Mouse (Mus musculus): Measurements from ENCODE around the gene Pax7. TPM values are rescaled to one million over a fixed set of nuclear protein-coding genes. Genes with fewer than 3 reads are reported as not detected.

Gene Pax7
- polyA plus RNA-seq, 1 experiment from 2014 or later: 0.73 TPM

GRCm38 (mm10) chr4:139828283-139828678 lies 5.0 kb downstream of the Pax7 start:
- 4% methylated on average over 37 of the region's 37 CpGs for WGBS
- no peak overlapping the region for H3K9ac ChIP-seq (ENCODE audit: low read length)
- H3K27me3 ChIP-seq (ENCODE audit: control insufficient read depth, insufficient read depth, low read length): peaks cover 99% of the 10 kb centered on the region
- H3K36me3 ChIP-seq (ENCODE audit: control insufficient read depth, insufficient read depth, low read length): no peaks in the 10 kb centered on the region
- DNase-seq (ENCODE audit: low spot score) (no peak), ATAC-seq (replicated peaks; ENCODE audit: low FRiP score) (no peak)
- H3K9me3 ChIP-seq (ENCODE audit: control insufficient read depth, low read length): no peaks in the 10 kb centered on the region
- no peak overlapping the region for H3K4me3 ChIP-seq (ENCODE audit: low read depth, low read length)
- H3K4me1 ChIP-seq (replicated peaks; ENCODE audit: control insufficient read depth, insufficient read depth, low read length): peaks cover 42% of the 10 kb centered on the region
- 0 out of 2 replicates have a peak overlapping the region, but pooled peaks have one; percentile 2 for H3K4me2 ChIP-seq (ENCODE audit: low read depth, low read length, severe bottlenecking)
- no peak overlapping the region for H3K27ac ChIP-seq (ENCODE audit: low read depth, low read length)

- H3K9ac ChIP-seq (ENCODE audit: low read length): no peak overlapping the region
- no peaks in the 10 kb centered on the region for H3K36me3 ChIP-seq (ENCODE audit: control insufficient read depth, insufficient read depth, low read length)
- no peak overlapping the region for H3K27ac ChIP-seq (ENCODE audit: low read depth, low read length)
- H3K4me2 ChIP-seq (ENCODE audit: low read depth, low read length, severe bottlenecking): 0 out of 2 replicates have a peak overlapping the region, but pooled peaks have one; percentile 2
- DNase-seq (ENCODE audit: low spot score) (no peak), ATAC-seq (replicated peaks; ENCODE audit: low FRiP score) (no peak)
- H3K4me1 ChIP-seq (replicated peaks; ENCODE audit: control insufficient read depth, insufficient read depth, low read length): peaks cover 37% of the 10 kb centered on the region
- H3K9me3 ChIP-seq (ENCODE audit: control insufficient read depth, low read length): no peaks in the 10 kb centered on the region
- peaks cover 99% of the 10 kb centered on the region for H3K27me3 ChIP-seq (ENCODE audit: control insufficient read depth, insufficient read depth, low read length)
- WGBS: 3% methylated on average over 30 of the region's 30 CpGs
- H3K4me3 ChIP-seq (ENCODE audit: low read depth, low read length): no peak overlapping the region
Observed at GRCm38 (mm10) chr4:139827501-139828282, 5.6 kb downstream of the Pax7 start.

- H3K4me3 ChIP-seq (ENCODE audit: low read depth, low read length): no peak overlapping the region
- H3K4me2 ChIP-seq (ENCODE audit: low read depth, low read length, severe bottlenecking): no peak overlapping the region
- DNase-seq (ENCODE audit: low spot score): no peak
- WGBS: 4% methylated on average over 3 of the region's 3 CpGs
- H3K9ac ChIP-seq (ENCODE audit: low read length): no peak overlapping the region
- no peaks in the 10 kb centered on the region for H3K36me3 ChIP-seq (ENCODE audit: control insufficient read depth, insufficient read depth, low read length)
- H3K4me1 ChIP-seq (replicated peaks; ENCODE audit: control insufficient read depth, insufficient read depth, low read length): peaks cover 39% of the 10 kb centered on the region
- peaks cover 99% of the 10 kb centered on the region for H3K27me3 ChIP-seq (ENCODE audit: control insufficient read depth, insufficient read depth, low read length)
- no peaks in the 10 kb centered on the region for H3K9me3 ChIP-seq (ENCODE audit: control insufficient read depth, low read length)
- no peak for ATAC-seq (replicated peaks; ENCODE audit: low FRiP score)
- no peak overlapping the region for H3K27ac ChIP-seq (ENCODE audit: low read depth, low read length)
Observed at GRCm38 (mm10) chr4:139826231-139826630, 7.1 kb downstream of the Pax7 start.

- Histone ChIP-seq H3K4me1 (replicated peaks; ENCODE audit: control insufficient read depth, insufficient read depth, low read length) (peaks cover 44% of the 10 kb centered on the region), H3K36me3 (ENCODE audit: control insufficient read depth, insufficient read depth, low read length) (no peaks in the 10 kb centered on the region), H3K4me3 (ENCODE audit: low read depth, low read length) (no peak overlapping the region), H3K9ac (ENCODE audit: low read length) (no peak overlapping the region), H3K27me3 (ENCODE audit: control insufficient read depth, insufficient read depth, low read length) (peaks cover 98% of the 10 kb centered on the region), H3K27ac (ENCODE audit: low read depth, low read length) (no peak overlapping the region), H3K9me3 (ENCODE audit: control insufficient read depth, low read length) (no peaks in the 10 kb centered on the region), H3K4me2 (ENCODE audit: low read depth, low read length, severe bottlenecking) (no peak overlapping the region)
- WGBS: 1% methylated on average over 14 of the region's 14 CpGs
- DNase-seq (ENCODE audit: low spot score) (no peak), ATAC-seq (replicated peaks; ENCODE audit: low FRiP score) (no peak)
Observed at GRCm38 (mm10) chr4:139825326-139826112, 7.8 kb downstream of the Pax7 start.

- H3K4me3 ChIP-seq (ENCODE audit: low read depth, low read length): no peak overlapping the region
- ATAC-seq (replicated peaks; ENCODE audit: low FRiP score) (no peak), DNase-seq (ENCODE audit: low spot score) (no peak)
- no peaks in the 10 kb centered on the region for H3K9me3 ChIP-seq (ENCODE audit: control insufficient read depth, low read length)
- no peak overlapping the region for H3K27ac ChIP-seq (ENCODE audit: low read depth, low read length)
- H3K4me1 ChIP-seq (replicated peaks; ENCODE audit: control insufficient read depth, insufficient read depth, low read length): peaks cover 47% of the 10 kb centered on the region
- H3K9ac ChIP-seq (ENCODE audit: low read length): no peak overlapping the region
- H3K36me3 ChIP-seq (ENCODE audit: control insufficient read depth, insufficient read depth, low read length): no peaks in the 10 kb centered on the region
- WGBS: under 1% methylated on average over 22 of the region's 22 CpGs
- H3K27me3 ChIP-seq (ENCODE audit: control insufficient read depth, insufficient read depth, low read length): peaks cover 96% of the 10 kb centered on the region
- peak overlapping the region; percentile 41; the same call in 1 of the 2 replicates for H3K4me2 ChIP-seq (ENCODE audit: low read depth, low read length, severe bottlenecking)
Observed at GRCm38 (mm10) chr4:139824572-139825325, 8.6 kb downstream of the Pax7 start.

GRCm38 (mm10) chr4:139823870-139824472 lies 9.4 kb downstream of the Pax7 start:
- Histone ChIP-seq H3K36me3 (ENCODE audit: control insufficient read depth, insufficient read depth, low read length) (no peaks in the 10 kb centered on the region), H3K27me3 (ENCODE audit: control insufficient read depth, insufficient read depth, low read length) (peaks cover 96% of the 10 kb centered on the region), H3K4me3 (ENCODE audit: low read depth, low read length) (peak overlapping the region; percentile 15; the same call in 1 of the 2 replicates), H3K27ac (ENCODE audit: low read depth, low read length) (no peak overlapping the region), H3K9me3 (ENCODE audit: control insufficient read depth, low read length) (no peaks in the 10 kb centered on the region), H3K9ac (ENCODE audit: low read length) (peak overlapping the region; percentile 24), H3K4me1 (replicated peaks; ENCODE audit: control insufficient read depth, insufficient read depth, low read length) (peaks cover 48% of the 10 kb centered on the region), H3K4me2 (ENCODE audit: low read depth, low read length, severe bottlenecking) (peak overlapping the region; percentile 41)
- no peak for ATAC-seq (replicated peaks; ENCODE audit: low FRiP score)
- no peak for DNase-seq (ENCODE audit: low spot score)
- WGBS: under 1% methylated on average over 32 of the region's 32 CpGs

GRCm38 (mm10) chr4:139823138-139823869 lies 10.0 kb downstream of the Pax7 start:
- Histone ChIP-seq H3K27ac (ENCODE audit: low read depth, low read length) (no peak overlapping the region), H3K4me2 (ENCODE audit: low read depth, low read length, severe bottlenecking) (peak overlapping the region; percentile 41; the same call in 1 of the 2 replicates), H3K4me1 (replicated peaks; ENCODE audit: control insufficient read depth, insufficient read depth, low read length) (peaks cover 50% of the 10 kb centered on the region), H3K9ac (ENCODE audit: low read length) (peak overlapping the region; percentile 24; the same call in 1 of the 2 replicates), H3K27me3 (ENCODE audit: control insufficient read depth, insufficient read depth, low read length) (peaks cover 96% of the 10 kb centered on the region), H3K4me3 (ENCODE audit: low read depth, low read length) (peak overlapping the region; percentile 15; the same call in 1 of the 2 replicates), H3K9me3 (ENCODE audit: control insufficient read depth, low read length) (no peaks in the 10 kb centered on the region), H3K36me3 (ENCODE audit: control insufficient read depth, insufficient read depth, low read length) (no peaks in the 10 kb centered on the region)
- DNase-seq (ENCODE audit: low spot score) (no peak), ATAC-seq (replicated peaks; ENCODE audit: low FRiP score) (no peak)
- WGBS: under 1% methylated on average over 44 of the region's 44 CpGs

All from forebrain, embryonic 11.5 days (tissue).